Mouse (Mus musculus) kidney, embryonic 14.5 days (tissue): ENCODE results near the gene Pafah2. TPM values are rescaled to one million over a fixed set of nuclear protein-coding genes. Genes with fewer than 3 reads are reported as not detected.

Experiments
- ATAC-seq: fragments of 200-750 bp; cut with Nextera tagmentation; 2 replicates; pipeline ENCODE4 v1.8.0; 2017; ENCODE audit warnings: moderate number of reproducible peaks, mild to moderate bottlenecking, moderate TSS enrichment, moderate library complexity; ENCODE audit not compliant: low FRiP score, low TSS enrichment
- H3K27ac ChIP-seq: fragments of 300-500 bp; sonication (generic); 2 replicates; pipeline ENCODE4 v1.5.1; 2014; ENCODE audit warnings: low read depth, mild to moderate bottlenecking, low read length, moderate library complexity, mixed read lengths
- H3K27me3 ChIP-seq: fragments of 300-500 bp; sonication (generic); 2 replicates; pipeline ENCODE4 v1.6.1; 2014; ENCODE audit warnings: mild to moderate bottlenecking, low read length; ENCODE audit not compliant: control insufficient read depth, insufficient read depth
- H3K36me3 ChIP-seq: fragments of 300-500 bp; sonication (generic); 2 replicates; pipeline ENCODE4 v1.6.1; 2014; ENCODE audit warnings: low read length, mixed read lengths; ENCODE audit not compliant: control insufficient read depth, insufficient read depth
- H3K4me1 ChIP-seq: fragments of 300-500 bp; sonication (generic); 2 replicates; pipeline ENCODE4 v1.6.1; 2014; ENCODE audit warnings: low read length, mixed read lengths; ENCODE audit not compliant: control insufficient read depth, insufficient read depth
- H3K4me2 ChIP-seq: fragments of 300-500 bp; sonication (generic); replicated peaks from 2 replicates; pipeline ENCODE4 v1.6.1; 2014; ENCODE audit warnings: low read depth, mild to moderate bottlenecking, low read length
- H3K4me3 ChIP-seq: fragments of 300-500 bp; sonication (generic); 2 replicates; pipeline ENCODE4 v1.5.1; 2014; ENCODE audit warnings: mild to moderate bottlenecking, low read length
- H3K9ac ChIP-seq: fragments of 300-500 bp; sonication (generic); 2 replicates; pipeline ENCODE4 v1.6.1; 2014; ENCODE audit warnings: low read depth, mild to moderate bottlenecking, low read length, moderate library complexity
- H3K9me3 ChIP-seq: fragments of 300-500 bp; sonication (generic); 2 replicates; pipeline ENCODE4 v1.6.1; 2016; ENCODE audit warnings: low read length; ENCODE audit not compliant: control insufficient read depth
- WGBS: fragments of 180-500 bp; shearing (Covaris S2); extraction: QIAGEN DNeasy Blood & Tissue Kit; methylation state at CpG from one replicate; pipeline ENCODE4 v1.1.7; 2014; 5-methylcytosine and 5-hydroxymethylcytosine counted together
- polyA plus RNA-seq: library from polyadenylated mRNA; unstranded; fragments of >200 nt; fragmentation: Nextera tagmentation; extraction: Ambion mirVana; gene quantifications from 2 replicates; pipeline ENCODE4 v1.2.1, GENCODE M21; 2014

Gene Pafah2
- polyA plus RNA-seq, 1 experiment from 2014 or later = 12.3 TPM

DNA sequence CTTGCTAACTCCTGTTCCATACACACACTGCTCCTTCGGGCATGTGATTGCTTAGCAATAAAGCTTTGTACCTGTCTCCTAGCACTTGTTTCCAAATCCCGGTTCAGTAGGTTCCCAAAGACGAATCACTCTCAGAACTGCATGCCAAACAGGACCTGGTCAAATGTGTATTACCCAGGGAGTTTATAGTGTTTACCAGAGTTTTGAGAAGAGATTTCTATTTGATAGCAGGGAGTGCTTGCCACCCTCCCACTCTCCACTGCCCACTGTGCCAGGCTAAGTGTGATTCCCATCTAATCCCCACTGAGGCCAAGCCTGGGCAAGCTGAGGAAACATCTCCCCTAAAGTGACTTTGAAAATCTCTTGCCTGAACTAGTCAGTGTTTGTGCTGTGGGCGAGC lies 46.1 kb downstream of the Pafah2 start:
- H3K4me1 ChIP-seq = no peaks in the 10 kb centered on the region
- ATAC-seq = no peak
- H3K9me3 ChIP-seq = no peaks in the 10 kb centered on the region; the same call in 1 of the 2 replicates
- WGBS = 88% methylated on average over 4 of the region's 4 CpGs
- H3K4me3 ChIP-seq = no peak overlapping the region
- H3K4me2 ChIP-seq = no peak overlapping the region
- H3K36me3 ChIP-seq = no peaks in the 10 kb centered on the region
- H3K27me3 ChIP-seq = no peaks in the 10 kb centered on the region
- no peak overlapping the region for H3K9ac ChIP-seq
- no peak overlapping the region for H3K27ac ChIP-seq

DNA sequence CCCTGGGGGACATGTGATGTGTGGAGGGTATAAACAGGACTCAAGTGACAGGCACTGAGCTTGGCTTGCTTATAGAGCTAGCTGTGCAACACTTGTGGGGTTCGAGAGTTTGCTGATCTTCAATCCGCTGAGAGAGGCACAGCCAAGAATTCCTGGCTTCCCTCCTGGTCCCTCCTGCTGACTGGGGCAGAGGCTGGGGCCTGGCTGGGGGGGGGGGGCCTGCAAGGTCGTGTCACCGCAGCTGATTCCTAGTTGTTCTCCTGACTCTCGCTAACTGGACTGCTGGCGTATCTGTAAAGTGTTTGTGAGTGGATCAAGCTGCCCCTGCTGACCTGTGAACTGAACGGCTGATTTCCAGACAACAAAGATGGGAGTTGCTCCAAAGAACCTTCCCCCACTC lies 47.5 kb downstream of the Pafah2 start:
- Histone ChIP-seq H3K9me3 (no peaks in the 10 kb centered on the region; the same call in 1 of the 2 replicates), H3K27me3 (no peaks in the 10 kb centered on the region), H3K9ac (no peak overlapping the region), H3K27ac (no peak overlapping the region), H3K36me3 (no peaks in the 10 kb centered on the region), H3K4me1 (no peaks in the 10 kb centered on the region), H3K4me2 (no peak overlapping the region), H3K4me3 (no peak overlapping the region)
- ATAC-seq = no peak
- WGBS = 69% methylated on average over 7 of the region's 7 CpGs

DNA sequence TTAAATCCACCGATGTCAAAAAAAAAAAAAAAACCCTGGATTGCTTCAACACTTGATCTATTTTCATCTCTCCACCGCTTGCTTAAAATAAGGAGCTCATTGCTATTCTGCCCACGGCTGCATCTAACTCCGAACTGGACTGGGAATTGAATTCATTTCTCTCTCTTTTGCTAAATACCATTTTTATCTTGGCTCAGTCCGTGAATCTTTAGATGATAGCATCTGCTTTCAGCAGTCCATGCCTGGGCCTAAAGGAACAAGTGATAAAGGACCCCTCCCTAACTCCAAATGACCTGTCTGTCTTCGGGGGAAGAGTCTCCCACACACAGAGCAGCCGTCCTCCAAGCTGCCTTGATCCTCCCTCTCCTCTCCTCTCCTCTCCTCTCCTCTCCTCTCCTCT lies 48.8 kb downstream of the Pafah2 start:
- Histone ChIP-seq H3K4me2 (no peak overlapping the region), H3K4me1 (peaks cover under 1% of the 10 kb centered on the region; the same call in 1 of the 2 replicates), H3K27ac (no peak overlapping the region), H3K4me3 (no peak overlapping the region), H3K27me3 (no peaks in the 10 kb centered on the region), H3K36me3 (no peaks in the 10 kb centered on the region), H3K9ac (no peak overlapping the region), H3K9me3 (no peaks in the 10 kb centered on the region; the same call in 1 of the 2 replicates)
- WGBS = 46% methylated on average over 7 of the region's 7 CpGs
- no peak for ATAC-seq

DNA sequence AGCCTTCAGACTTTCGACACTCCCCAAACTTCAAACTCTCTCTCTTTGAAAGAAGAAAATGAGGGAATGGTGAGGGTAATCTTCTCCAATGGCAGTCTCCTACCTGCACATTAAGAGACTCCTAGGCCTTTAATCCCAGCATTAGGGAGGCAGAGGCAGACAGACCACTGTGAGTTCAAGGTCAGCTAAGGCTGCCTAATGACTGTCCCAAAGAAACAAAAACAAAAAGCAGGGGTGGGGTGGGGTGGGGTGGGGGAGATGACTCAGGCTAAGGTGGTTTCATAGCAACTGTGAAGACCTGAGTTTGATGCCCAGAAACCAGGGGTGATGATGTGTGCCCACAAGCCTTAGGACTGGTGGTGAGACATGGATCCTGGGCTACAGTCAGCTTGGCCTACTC lies 49.4 kb downstream of the Pafah2 start:
- Histone ChIP-seq H3K36me3 (no peaks in the 10 kb centered on the region), H3K4me1 (peaks cover 6% of the 10 kb centered on the region; the same call in 1 of the 2 replicates), H3K4me2 (no peak overlapping the region), H3K27ac (no peak overlapping the region), H3K4me3 (no peak overlapping the region), H3K9me3 (no peaks in the 10 kb centered on the region; the same call in 1 of the 2 replicates), H3K27me3 (no peaks in the 10 kb centered on the region), H3K9ac (no peak overlapping the region)
- ATAC-seq = no peak
- 25% methylated on average over 1 of the region's 1 CpGs for WGBS

DNA sequence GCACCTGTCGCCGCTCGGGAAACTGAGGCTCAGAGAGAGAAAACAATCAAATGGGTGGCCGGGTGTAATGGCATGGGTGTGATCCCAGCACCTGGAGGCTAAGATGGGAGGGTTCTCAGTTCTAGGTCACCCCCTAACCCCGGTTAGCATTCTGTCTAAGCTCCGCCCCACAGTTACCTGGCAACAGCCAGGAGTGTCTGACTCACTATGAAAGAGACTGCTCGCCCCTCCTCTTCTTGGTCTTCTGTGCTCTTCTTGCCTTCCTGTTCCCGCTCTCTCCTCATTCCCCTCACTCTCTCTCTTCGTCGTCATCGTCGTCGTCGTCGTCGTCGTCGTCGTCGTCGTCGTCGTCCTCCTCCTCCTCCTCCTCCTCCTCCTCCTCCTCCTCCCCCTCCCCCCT lies 51.8 kb downstream of the Pafah2 start:
- Histone ChIP-seq H3K9me3 (no peaks in the 10 kb centered on the region; the same call in 1 of the 2 replicates), H3K36me3 (no peaks in the 10 kb centered on the region), H3K4me3 (no peak overlapping the region), H3K4me1 (peaks cover 11% of the 10 kb centered on the region; the same call in 1 of the 2 replicates), H3K27me3 (no peaks in the 10 kb centered on the region), H3K4me2 (no peak overlapping the region), H3K27ac (no peak overlapping the region), H3K9ac (no peak overlapping the region)
- 41% methylated on average over 23 of the region's 23 CpGs for WGBS
- no peak for ATAC-seq

DNA sequence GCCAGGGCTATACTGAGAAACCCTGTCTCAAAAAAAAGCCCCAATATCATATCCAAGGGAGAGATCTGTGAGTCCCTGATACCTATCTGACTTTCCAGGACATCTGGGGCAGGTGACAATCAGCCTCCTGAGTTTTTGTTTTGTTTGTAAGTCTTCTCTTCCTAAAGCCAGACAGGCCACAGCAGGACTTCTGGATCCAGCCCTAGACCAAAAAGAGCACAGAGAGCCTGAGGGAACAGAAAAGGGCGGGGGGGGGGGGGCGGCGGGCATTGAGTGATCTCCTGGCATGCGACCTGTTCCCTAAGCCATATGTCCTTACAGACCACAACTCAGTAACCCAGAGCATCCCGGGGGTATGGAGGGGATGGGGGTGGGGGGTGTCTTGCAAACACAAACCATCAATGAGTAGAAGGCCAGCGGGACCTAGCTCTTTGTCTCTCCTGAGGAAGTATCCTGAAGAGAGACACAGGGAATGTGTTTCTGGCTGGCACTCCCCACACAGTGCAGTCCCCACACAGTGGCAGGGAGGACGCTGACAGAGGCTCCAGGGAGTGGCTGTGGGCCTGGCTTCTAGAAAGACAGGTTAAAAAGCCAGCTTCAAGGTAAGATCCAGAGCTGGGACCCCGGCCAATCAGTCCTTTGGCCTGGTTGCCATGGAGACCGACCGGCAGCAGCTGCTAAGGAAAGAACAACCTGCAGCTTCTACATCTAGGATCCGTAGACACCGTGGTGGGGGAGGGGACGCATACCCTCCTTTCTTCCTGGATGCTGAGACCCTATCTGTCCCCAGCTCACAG lies 53.7 kb downstream of the Pafah2 start:
- Histone ChIP-seq H3K9ac (no peak overlapping the region), H3K27ac (no peak overlapping the region), H3K4me3 (no peak overlapping the region), H3K36me3 (no peaks in the 10 kb centered on the region), H3K4me2 (no peak overlapping the region), H3K27me3 (peaks cover 13% of the 10 kb centered on the region), H3K9me3 (no peaks in the 10 kb centered on the region), H3K4me1 (peaks cover 11% of the 10 kb centered on the region; the same call in 1 of the 2 replicates)
- ATAC-seq = no peak
- 42% methylated on average over 13 of the region's 13 CpGs for WGBS

DNA sequence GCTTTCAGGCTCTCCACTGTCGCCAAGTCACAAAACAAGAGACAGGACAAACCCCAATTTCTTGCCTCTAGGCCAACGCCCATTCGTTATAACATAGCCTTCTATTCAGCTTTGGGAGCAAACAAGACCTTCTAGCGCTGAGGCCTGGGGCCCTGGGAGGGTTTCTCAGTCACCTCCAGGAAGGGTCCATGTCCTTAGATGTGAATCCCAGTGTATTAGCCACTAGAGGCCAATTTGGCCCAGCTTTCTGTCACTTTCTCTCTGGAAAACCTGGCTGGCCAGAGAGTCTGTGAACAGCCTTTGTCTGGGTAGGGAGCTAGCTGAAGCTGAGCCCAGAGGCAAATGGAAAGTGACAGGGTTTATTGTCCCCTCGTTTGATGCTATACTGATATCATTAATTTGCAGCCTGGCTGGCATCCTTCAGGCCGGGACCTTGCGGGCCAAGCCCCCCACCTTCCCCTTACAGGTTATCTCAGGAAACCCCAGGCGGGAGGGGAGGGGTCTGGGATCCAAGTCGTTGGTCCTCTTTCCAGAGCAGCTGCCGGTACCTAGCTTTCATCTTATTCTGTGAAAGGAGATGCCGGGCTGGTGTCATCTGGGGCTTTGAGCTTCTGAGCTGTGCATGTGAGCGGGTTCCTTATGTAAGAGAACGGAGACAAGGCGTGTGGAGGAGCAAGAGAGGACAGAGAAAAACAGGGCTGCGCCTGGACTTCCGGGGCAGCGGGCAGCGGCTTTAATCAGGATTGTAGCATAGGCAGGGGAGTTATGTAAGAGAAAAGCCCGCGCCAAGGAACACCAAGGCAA lies 54.5 kb downstream of the Pafah2 start:
- WGBS = 17% methylated on average over 20 of the region's 20 CpGs
- peak overlapping the region; percentile 9; the same call in 1 of the 2 replicates for H3K4me2 ChIP-seq
- no peak overlapping the region for H3K4me3 ChIP-seq
- H3K9me3 ChIP-seq = no peaks in the 10 kb centered on the region
- no peaks in the 10 kb centered on the region for H3K36me3 ChIP-seq
- no peak for ATAC-seq
- no peak overlapping the region; the same call in 1 of the 2 replicates for H3K9ac ChIP-seq
- no peak overlapping the region for H3K27ac ChIP-seq
- H3K27me3 ChIP-seq = peaks cover 13% of the 10 kb centered on the region
- H3K4me1 ChIP-seq = peaks cover 11% of the 10 kb centered on the region; the same call in 1 of the 2 replicates

DNA sequence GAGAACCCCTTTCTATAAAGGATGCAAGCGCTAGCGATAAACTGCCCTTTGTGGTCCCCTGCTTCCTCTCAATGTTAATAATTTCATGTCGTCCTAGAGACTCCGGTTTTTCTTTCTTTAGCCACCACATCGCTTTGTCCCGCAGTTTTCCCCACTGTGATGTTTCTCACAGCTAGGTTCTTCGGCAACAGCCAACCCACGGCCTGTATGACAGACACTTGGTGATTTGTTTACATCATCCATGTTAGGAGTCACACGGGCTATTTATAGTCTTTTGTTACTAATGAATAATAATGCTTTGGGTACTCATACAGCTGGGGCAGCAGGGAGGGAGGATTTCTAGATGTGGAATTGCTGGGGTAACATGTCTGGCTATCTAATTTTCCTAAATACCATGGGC lies 55.4 kb downstream of the Pafah2 start:
- Histone ChIP-seq H3K36me3 (no peaks in the 10 kb centered on the region), H3K9me3 (no peaks in the 10 kb centered on the region), H3K4me2 (no peak overlapping the region), H3K27me3 (peaks cover 13% of the 10 kb centered on the region), H3K9ac (no peak overlapping the region), H3K4me3 (no peak overlapping the region), H3K4me1 (peaks cover 11% of the 10 kb centered on the region; the same call in 1 of the 2 replicates), H3K27ac (no peak overlapping the region)
- 74% methylated on average over 9 of the region's 9 CpGs for WGBS
- ATAC-seq = no peak
